Mouse (Mus musculus) testis, adult 2 months (tissue): ENCODE measurements at regions not wholly inside any gene's neighbourhood (a gene's known extent, or its start where the extent isn't known, plus 50 kb on each side); places are given as distances from the start of the nearest gene placed in this dataset.

Experiments used
- H3K27ac ChIP-seq: fragments of 200-500 bp; 2 replicates; pipeline ENCODE4 v1.5.1; 2012; ENCODE audit warnings: low read depth, low read length; ENCODE audit not compliant: control insufficient read depth, insufficient read depth
- H3K27me3 ChIP-seq: fragments of 200-500 bp; 2 replicates; pipeline ENCODE4 v1.6.1; 2012; ENCODE audit warnings: mild to moderate bottlenecking, low read length, moderate library complexity; ENCODE audit not compliant: control insufficient read depth, insufficient read depth
- H3K36me3 ChIP-seq: fragments of 200-500 bp; 2 replicates; pipeline ENCODE4 v1.6.1; 2012; ENCODE audit warnings: mild to moderate bottlenecking, low read length; ENCODE audit not compliant: control insufficient read depth, insufficient read depth
- H3K4me1 ChIP-seq: fragments of 200-500 bp; 2 replicates; pipeline ENCODE4 v1.6.1; 2012; ENCODE audit warnings: low read length; ENCODE audit not compliant: control insufficient read depth, insufficient read depth
- H3K4me3 ChIP-seq: fragments of 200-500 bp; 2 replicates; pipeline ENCODE4 v1.5.1; 2012; ENCODE audit warnings: low read depth, mild to moderate bottlenecking, low read length, moderate library complexity, mixed read lengths; ENCODE audit not compliant: control insufficient read depth
- CTCF ChIP-seq: fragments of 200-500 bp; IDR thresholded peaks from 2 replicates; pipeline ENCODE4 v1.5.1; 2012; ENCODE audit warnings: low read depth, mild to moderate bottlenecking, inconsistent platforms, low read length, moderate library complexity; ENCODE audit not compliant: control insufficient read depth, insufficient read depth, insufficient replicate concordance
- POLR2A ChIP-seq: fragments of 200-500 bp; IDR thresholded peaks from 2 replicates; pipeline ENCODE4 v1.6.1; 2012; ENCODE audit warnings: low read depth, mild to moderate bottlenecking, inconsistent platforms, low read length, moderate library complexity; ENCODE audit not compliant: control insufficient read depth

DNA sequence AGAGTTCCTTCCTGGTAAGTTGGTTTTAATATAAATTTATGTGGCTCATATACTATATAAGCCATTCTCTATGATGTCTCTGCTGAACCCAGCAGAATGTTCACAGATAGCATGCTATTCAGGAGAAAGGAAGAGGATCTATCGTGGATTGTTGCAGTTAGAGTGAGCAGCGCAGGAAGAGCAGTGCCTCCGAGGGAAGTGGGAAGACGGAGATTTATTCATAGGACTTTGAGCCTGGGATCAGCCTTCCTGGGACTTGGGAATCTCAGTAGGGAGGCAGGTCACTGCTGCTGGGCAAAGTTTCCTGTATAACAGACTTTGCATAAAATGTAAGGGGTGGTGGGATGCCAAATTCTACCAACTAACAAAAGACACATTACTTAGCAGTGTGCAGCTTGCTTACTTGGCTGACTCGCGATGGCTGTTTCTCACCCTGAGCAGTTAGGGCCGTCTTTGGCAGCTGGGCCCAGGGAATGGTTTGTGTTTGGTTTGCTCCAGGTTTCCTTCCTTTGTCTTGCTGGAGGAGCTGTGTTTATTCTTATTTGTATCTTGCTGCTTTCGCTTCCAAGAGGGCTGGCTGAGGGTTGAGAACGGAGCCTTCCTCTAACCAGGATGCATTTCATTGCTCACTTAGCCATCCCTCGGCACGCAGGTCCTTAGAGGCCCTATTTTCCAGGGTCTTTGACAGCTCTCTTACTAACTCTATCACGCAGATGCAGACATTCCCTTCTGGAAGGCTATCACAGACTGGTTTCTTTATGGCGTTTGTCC, 226.9 kb downstream of the Gm11077 start:
- H3K36me3 ChIP-seq: no peaks in the 10 kb centered on the region
- H3K27ac ChIP-seq: no peak overlapping the region
- no peaks in the 10 kb centered on the region for H3K27me3 ChIP-seq
- no peaks in the 10 kb centered on the region for H3K4me1 ChIP-seq
- H3K4me3 ChIP-seq: no peak overlapping the region
- TF ChIP-seq POLR2A (no peak), CTCF (no peak)

DNA sequence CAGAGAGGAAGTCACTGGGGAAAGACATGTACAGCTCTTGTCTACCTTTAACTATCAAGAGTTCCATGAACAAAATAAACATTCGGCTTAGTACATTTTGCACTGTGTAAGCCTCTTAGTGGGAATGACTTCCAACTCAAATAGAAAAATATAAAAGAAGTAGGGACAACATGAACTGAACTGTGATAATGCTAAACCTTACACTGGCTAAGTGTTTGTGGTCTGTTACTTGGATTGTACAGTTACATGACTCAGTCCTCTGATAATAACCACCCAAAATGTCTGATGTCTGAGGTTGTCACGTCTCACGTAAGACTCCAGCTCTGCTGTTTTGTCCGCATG, 227.4 kb downstream of the Gm11077 start:
- Histone ChIP-seq H3K27me3 (no peaks in the 10 kb centered on the region), H3K36me3 (no peaks in the 10 kb centered on the region), H3K4me1 (no peaks in the 10 kb centered on the region), H3K27ac (no peak overlapping the region), H3K4me3 (no peak overlapping the region)
- no peak for TF ChIP-seq POLR2A
- no peak for TF ChIP-seq CTCF

DNA sequence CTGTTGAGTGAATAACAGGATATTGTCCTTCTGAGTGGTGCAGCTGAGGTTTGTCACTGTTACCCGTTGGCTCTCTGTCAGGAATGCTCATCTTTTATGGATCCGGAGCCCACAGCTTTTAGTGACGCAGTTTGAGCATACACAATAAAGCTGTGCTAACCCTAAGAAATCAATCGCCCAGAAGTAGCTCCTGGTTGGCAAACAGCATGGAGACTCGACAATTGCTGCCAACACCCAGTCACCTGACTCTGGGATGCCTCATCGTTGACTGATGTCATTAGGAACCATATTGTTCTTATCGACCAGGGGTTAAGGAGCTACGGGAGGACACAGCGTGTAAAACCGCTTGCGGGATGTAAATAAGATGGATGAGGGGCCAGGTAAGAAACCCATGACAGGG, 232.9 kb downstream of the Gm11077 start:
- H3K36me3 ChIP-seq: no peaks in the 10 kb centered on the region
- no peaks in the 10 kb centered on the region for H3K27me3 ChIP-seq
- no peak for TF ChIP-seq CTCF
- no peak for TF ChIP-seq POLR2A
- no peak overlapping the region for H3K4me3 ChIP-seq
- no peak overlapping the region for H3K27ac ChIP-seq
- no peaks in the 10 kb centered on the region for H3K4me1 ChIP-seq

DNA sequence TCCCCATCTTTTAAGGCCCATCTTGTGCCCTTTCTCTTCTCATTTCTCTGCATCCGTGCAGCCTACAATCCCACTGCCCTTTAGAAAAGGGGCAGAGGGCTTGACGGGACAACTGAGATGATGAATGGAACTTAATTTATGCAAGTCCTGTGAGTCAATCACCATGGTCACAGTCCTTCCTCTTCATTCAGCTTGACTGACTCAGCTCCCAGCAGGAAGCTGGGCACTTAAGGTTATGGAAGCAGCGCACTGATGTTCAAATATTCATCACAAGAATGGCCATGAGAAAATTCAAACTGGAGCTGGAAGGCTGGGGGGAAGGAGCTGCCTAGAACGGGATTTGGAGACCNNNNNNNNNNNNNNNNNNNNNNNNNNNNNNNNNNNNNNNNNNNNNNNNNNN, 233.5 kb downstream of the Gm11077 start:
- Histone ChIP-seq H3K4me1 (no peaks in the 10 kb centered on the region), H3K36me3 (no peaks in the 10 kb centered on the region), H3K27me3 (no peaks in the 10 kb centered on the region), H3K4me3 (no peak overlapping the region), H3K27ac (no peak overlapping the region)
- TF ChIP-seq CTCF (no peak), POLR2A (no peak)

DNA sequence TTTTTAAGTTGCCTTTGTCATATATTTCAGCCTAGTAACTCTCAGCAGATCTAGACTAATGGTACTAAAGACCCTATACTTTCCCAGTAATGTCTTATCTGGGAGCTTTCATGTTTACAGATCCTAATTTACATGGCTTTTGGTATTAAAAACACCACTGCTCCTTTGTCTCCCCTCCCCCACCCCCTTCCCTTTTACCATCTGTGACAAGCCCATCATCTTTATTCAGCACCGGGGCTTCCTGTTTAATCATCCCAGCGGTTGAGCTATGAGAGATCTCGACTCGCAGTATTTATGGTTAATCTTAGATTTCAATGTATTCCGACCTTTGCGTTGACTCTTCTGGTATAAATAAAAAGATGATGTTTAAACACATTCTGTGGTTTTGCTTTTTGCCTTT, 244.6 kb downstream of the Gm11077 start:
- Histone ChIP-seq H3K4me3 (no peak overlapping the region), H3K4me1 (no peaks in the 10 kb centered on the region), H3K36me3 (no peaks in the 10 kb centered on the region), H3K27me3 (no peaks in the 10 kb centered on the region), H3K27ac (no peak overlapping the region)
- TF ChIP-seq CTCF (no peak), POLR2A (no peak)

DNA sequence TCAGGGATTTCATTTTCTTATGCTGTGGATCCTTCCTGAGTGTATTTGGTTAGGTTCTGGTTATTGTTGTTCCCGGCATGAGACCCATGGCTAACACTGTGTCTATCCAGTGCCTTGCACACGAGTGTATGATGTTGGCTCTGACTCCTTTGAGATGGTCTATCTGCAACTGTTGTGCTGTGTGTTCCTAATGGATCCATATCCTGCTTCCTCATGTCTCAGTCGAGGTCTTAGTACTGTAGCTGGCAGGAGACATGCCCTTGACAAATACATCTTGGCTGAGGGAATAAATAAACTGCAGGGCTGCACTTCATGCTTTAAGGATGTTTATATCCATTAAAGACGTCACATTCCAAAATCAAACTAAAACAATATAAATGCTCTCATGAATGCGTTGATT, 247.9 kb downstream of the Gm11077 start:
- Histone ChIP-seq H3K4me3 (no peak overlapping the region), H3K4me1 (no peaks in the 10 kb centered on the region), H3K27ac (no peak overlapping the region), H3K27me3 (no peaks in the 10 kb centered on the region), H3K36me3 (no peaks in the 10 kb centered on the region)
- TF ChIP-seq POLR2A: no peak
- no peak for TF ChIP-seq CTCF

DNA sequence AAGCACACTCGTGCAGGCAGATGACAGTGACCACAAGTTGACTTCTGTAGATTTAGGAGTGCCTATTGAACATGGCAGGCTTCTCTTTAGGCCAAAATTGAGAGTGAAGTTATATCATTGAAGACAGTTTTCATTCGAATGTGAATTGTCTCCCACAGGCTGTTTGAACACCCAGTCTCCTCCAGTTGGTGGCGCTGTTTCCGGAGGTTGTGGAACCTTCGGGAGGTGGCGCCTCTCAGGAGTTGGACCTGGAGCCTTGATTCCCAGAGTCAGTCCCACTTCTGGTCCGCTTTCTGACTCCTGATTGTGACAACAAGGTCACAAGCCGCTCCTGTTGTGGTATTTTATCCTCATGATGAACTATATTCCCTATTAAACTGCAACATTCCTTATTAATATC, 254.5 kb downstream of the Gm11077 start:
- Histone ChIP-seq H3K27me3 (no peaks in the 10 kb centered on the region), H3K4me1 (no peaks in the 10 kb centered on the region), H3K4me3 (no peak overlapping the region), H3K36me3 (no peaks in the 10 kb centered on the region), H3K27ac (no peak overlapping the region)
- TF ChIP-seq POLR2A (no peak), CTCF (no peak)

DNA sequence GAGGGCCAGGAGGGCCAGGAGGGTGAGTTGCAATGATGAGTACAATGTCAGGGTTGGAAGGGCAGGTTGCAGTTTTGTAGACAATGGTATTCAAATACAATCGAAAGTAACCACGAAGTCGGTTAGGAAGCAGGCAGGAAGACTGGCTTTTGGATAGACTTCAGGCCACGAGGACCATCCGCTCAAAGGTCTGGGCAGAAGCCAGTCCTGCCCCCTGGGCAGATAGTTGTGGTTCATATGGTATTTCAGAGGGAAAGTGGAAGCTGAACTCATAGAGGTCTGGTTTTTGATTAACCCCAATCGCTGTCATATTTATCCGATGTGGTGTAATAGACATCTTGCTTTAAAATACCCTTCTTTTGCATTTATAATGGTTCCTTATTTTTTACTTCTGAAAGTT, 255.2 kb downstream of the Gm11077 start:
- Histone ChIP-seq H3K36me3 (no peaks in the 10 kb centered on the region), H3K27me3 (no peaks in the 10 kb centered on the region), H3K27ac (no peak overlapping the region), H3K4me3 (no peak overlapping the region), H3K4me1 (no peaks in the 10 kb centered on the region)
- TF ChIP-seq POLR2A (no peak), CTCF (no peak)
